Mouse (Mus musculus): ENCODE measurements around the gene Serpina11. TPM values are rescaled to one million over a fixed set of nuclear protein-coding genes. Genes with fewer than 3 reads are reported as not detected.

Serpina11 gene
- 0.10 and 0.59 TPM in 2 replicates for polyA plus RNA-seq (2012; rRNA removed; ENCODE audit: low replicate concordance)

GRCm38 (mm10) chr12:103989857-103990256, at the start of gene Serpina11:
Gene Serpina11, minus strand, starts transcription at chr12:103989957.

GRCm38 (mm10) chr12:104013620-104014019, 23.9 kb upstream of the Serpina11 start, which contains the start of gene Serpina9:
Gene Serpina9, minus strand, starts transcription at chr12:104013755.

GRCm38 (mm10) chr12:103958798-103959197, 31.0 kb downstream of the Serpina11 start, which contains the start of gene Serpina1e:
Gene Serpina1e, minus strand, starts transcription at chr12:103958975.

Other genes with a start within 250 kb of the Serpina11 start
- gene Serpina1d, start 216.4 kb downstream of the Serpina11 start, polyA plus RNA-seq (2012; rRNA removed; ENCODE audit: low replicate concordance): 2.2 TPM in 2 replicates
- gene Serpina1b, start 159.6 kb downstream of the Serpina11 start, polyA plus RNA-seq (2012; rRNA removed; ENCODE audit: low replicate concordance): 3.1 and 102 TPM in 2 replicates
- gene Serpina1a, start 126.4 kb downstream of the Serpina11 start, polyA plus RNA-seq (2012; rRNA removed; ENCODE audit: low replicate concordance): 2.2 and 41.6 TPM in 2 replicates
- 1.8 and 16.9 TPM in 2 replicates for gene Serpina1c, start 85.1 kb downstream of the Serpina11 start, polyA plus RNA-seq (2012; rRNA removed; ENCODE audit: low replicate concordance)
- gene Serpina1e, start 31.0 kb downstream of the Serpina11 start, polyA plus RNA-seq (2012; rRNA removed; ENCODE audit: low replicate concordance): 0.70 and 44.0 TPM in 2 replicates
- gene Serpina9, start 23.8 kb upstream of the Serpina11 start, polyA plus RNA-seq (2012; rRNA removed; ENCODE audit: low replicate concordance): 0.76 TPM in 1 of 2 replicates, not detected in the other
- gene Serpina12, start 54.5 kb upstream of the Serpina11 start, polyA plus RNA-seq (2012; rRNA removed; ENCODE audit: low replicate concordance): 0.10 TPM in 1 of 2 replicates, not detected in the other
- gene Serpina5, start 111.2 kb upstream of the Serpina11 start, polyA plus RNA-seq (2012; rRNA removed; ENCODE audit: low replicate concordance): 0.10 TPM in 1 of 2 replicates, not detected in the other
- gene Serpina3a, start 122.8 kb upstream of the Serpina11 start, polyA plus RNA-seq (2012; rRNA removed; ENCODE audit: low replicate concordance): 0.29 TPM in 1 of 2 replicates, not detected in the other
- gene Serpina3b, start 138.0 kb upstream of the Serpina11 start, polyA plus RNA-seq (2012; rRNA removed; ENCODE audit: low replicate concordance): 1.4 TPM in 2 replicates
- gene Serpina3c, start 163.9 kb upstream of the Serpina11 start, polyA plus RNA-seq (2012; rRNA removed; ENCODE audit: low replicate concordance): 48.3 and 196 TPM in 2 replicates
- gene Serpina3f, start 224.6 kb upstream of the Serpina11 start, polyA plus RNA-seq (2012; rRNA removed; ENCODE audit: low replicate concordance): 0.32 and 0.99 TPM in 2 replicates
- gene Serpina3g, start 246.3 kb upstream of the Serpina11 start, polyA plus RNA-seq (2012; rRNA removed; ENCODE audit: low replicate concordance): 4.3 and 12.5 TPM in 2 replicates

Measured in subcutaneous adipose tissue, adult 2 months (tissue).